In genomic region chr1:180256138-180256674, GRCm38 (mm10) we compare ENCODE assay signal across 8 mouse cellular contexts. TPM values are rescaled to one million over a fixed set of nuclear protein-coding genes. Genes with fewer than 3 reads are reported as not detected.
DNase-seq lines count a peak whose midpoint lies in the region; ATAC-seq and TF ChIP-seq lines count a peak whose summit lies in the region.

No protein-coding gene starts in this region.

- ATAC-seq in heart, embryonic 13.5 days (ENCODE audit: extremely low read depth, insufficient number of reproducible peaks, low FRiP score, low TSS enrichment), result peak; percentile 98
- ATAC-seq in liver, embryonic 12.5 days, result peak; percentile 88
- ATAC-seq in stomach, embryonic 15.5 days (ENCODE audit: insufficient read depth, low FRiP score, low read depth), result peak; percentile 94

- peak overlapping the region; percentile 94 for H3K4me2 ChIP-seq in heart, embryonic 13.5 days
- peak overlapping the region; percentile 98 for H3K4me2 ChIP-seq in liver, embryonic 12.5 days
- H3K4me2 ChIP-seq in stomach, embryonic 15.5 days, result peak overlapping the region; percentile 95

- peak overlapping the region; percentile 93 for H3K9ac ChIP-seq in heart, embryonic 13.5 days
- peak overlapping the region; percentile 84 for H3K9ac ChIP-seq in liver, embryonic 12.5 days
- H3K9ac ChIP-seq in stomach, embryonic 15.5 days, result peak overlapping the region; percentile 70

- peaks cover 89% of the 10 kb centered on the region for H3K4me1 ChIP-seq in erythroblast, embryonic 14.5 days (ENCODE audit: control insufficient read depth)
- peaks cover 35% of the 10 kb centered on the region for H3K4me1 ChIP-seq in heart, embryonic 13.5 days
- peaks cover 85% of the 10 kb centered on the region for H3K4me1 ChIP-seq in liver, embryonic 12.5 days
- 0 out of 2 replicates have a peak, but pooled peaks cover 10% of the 10 kb centered on the region for H3K4me1 ChIP-seq in stomach, embryonic 15.5 days

- DNase-seq in brain, embryonic 14.5 days (ENCODE audit: low read depth), result peak; percentile 95
- DNase-seq in kidney, postnatal 10 days, result peak; percentile 99
- peak; percentile 95 to 98 for DNase-seq in natural killer cell, adult 2 months (ENCODE audit: low spot score in 2 of 2)

- TF ChIP-seq CTCF in C2C12 (IDR thresholded peaks at IDR 0.05; ENCODE audit: control insufficient read depth, insufficient read depth, insufficient read length), result no peak
- no peak for TF ChIP-seq CTCF in brain, embryonic 14.5 days (IDR thresholded peaks at IDR 0.05; ENCODE audit: borderline replicate concordance, extremely low read depth, insufficient read depth, insufficient read length)

- no peaks in the 10 kb centered on the region for H3K9me3 ChIP-seq in erythroblast, embryonic 14.5 days (ENCODE audit: control insufficient read depth, low read length)
- H3K9me3 ChIP-seq in heart, embryonic 13.5 days, result no peaks in the 10 kb centered on the region
- no peaks in the 10 kb centered on the region for H3K9me3 ChIP-seq in liver, embryonic 12.5 days (replicated peaks)
- no peaks in the 10 kb centered on the region for H3K9me3 ChIP-seq in stomach, embryonic 15.5 days

- H3K27me3 ChIP-seq in C2C12 (ENCODE audit: control insufficient read depth, insufficient read depth, insufficient read length), result no peaks in the 10 kb centered on the region
- H3K27me3 ChIP-seq in erythroblast, embryonic 14.5 days (ENCODE audit: control insufficient read depth), result no peaks in the 10 kb centered on the region
- H3K27me3 ChIP-seq in heart, embryonic 13.5 days (replicated peaks), result peaks cover 7% of the 10 kb centered on the region; the same call in 1 of the 2 replicates
- no peaks in the 10 kb centered on the region for H3K27me3 ChIP-seq in liver, embryonic 12.5 days (replicated peaks)
- H3K27me3 ChIP-seq in stomach, embryonic 15.5 days (replicated peaks), result no peaks in the 10 kb centered on the region

- under 1% methylated on average over 39 of the region's 39 CpGs for WGBS in heart, embryonic 13.5 days
- WGBS in liver, embryonic 12.5 days (ENCODE audit: insufficient replicate concordance), result under 1% methylated on average over 39 of the region's 39 CpGs
- WGBS in stomach, embryonic 15.5 days, result under 1% methylated on average over 38 of the region's 39 CpGs

- H3K79me2 ChIP-seq in C2C12 (ENCODE audit: control insufficient read depth, insufficient read depth), result no peaks in the 10 kb centered on the region

- H3K4me3 ChIP-seq in C2C12 (ENCODE audit: insufficient read depth, poor library complexity, severe bottlenecking), result peak overlapping the region; percentile 45
- peak overlapping the region; percentile 71 for H3K4me3 ChIP-seq in erythroblast, embryonic 14.5 days (replicated peaks)
- peak overlapping the region; percentile 84 for H3K4me3 ChIP-seq in heart, embryonic 13.5 days
- H3K4me3 ChIP-seq in liver, embryonic 12.5 days, result peak overlapping the region; percentile 77
- H3K4me3 ChIP-seq in stomach, embryonic 15.5 days (replicated peaks), result peak overlapping the region; percentile 76

- no peaks in the 10 kb centered on the region for H3K36me3 ChIP-seq in C2C12 (ENCODE audit: control insufficient read depth, insufficient read depth)
- H3K36me3 ChIP-seq in erythroblast, embryonic 14.5 days (ENCODE audit: control insufficient read depth), result no peaks in the 10 kb centered on the region; the same call in 1 of the 2 replicates
- no peaks in the 10 kb centered on the region for H3K36me3 ChIP-seq in heart, embryonic 13.5 days
- no peaks in the 10 kb centered on the region for H3K36me3 ChIP-seq in liver, embryonic 12.5 days
- no peaks in the 10 kb centered on the region for H3K36me3 ChIP-seq in stomach, embryonic 15.5 days

- TF ChIP-seq POLR2A in brain, embryonic 14.5 days (IDR thresholded peaks at IDR 0.05; ENCODE audit: borderline replicate concordance, extremely low read depth, insufficient read depth, insufficient read length, poor library complexity, severe bottlenecking), result peak; percentile 30; the same call in 1 of the 2 replicates

- peak overlapping the region; percentile 73 for H3K27ac ChIP-seq in heart, embryonic 13.5 days (replicated peaks)
- H3K27ac ChIP-seq in liver, embryonic 12.5 days, result peak overlapping the region; percentile 83
- peak overlapping the region; percentile 85 for H3K27ac ChIP-seq in stomach, embryonic 15.5 days

- H3ac ChIP-seq in C2C12 (ENCODE audit: control insufficient read depth, insufficient read length, low read depth), result peak overlapping the region; percentile 58

- H3K79me3 ChIP-seq in C2C12 (ENCODE audit: low read depth), result no peaks in the 10 kb centered on the region

TF ChIP-seq in C2C12, 6 proteins besides CTCF, POLR2A, EP300 and RAD21:
- no peak for TF ChIP-seq MAX (IDR thresholded peaks at IDR 0.05)
- no peak for TF ChIP-seq MYOG (IDR thresholded peaks at IDR 0.05; ENCODE audit: control insufficient read depth, extremely low read depth, insufficient read length)

RNA-seq across cellular contexts. Expression of gene Psen2, which starts 7.0 kb away (rescaled TPM):
- 3.1 TPM for polyA plus RNA-seq in C2C12 (2012; fragmentation: generic; extraction: Trizol)
- polyA plus RNA-seq in brain, embryonic 14.5 days (2012; rRNA removed), result 17.9 and 19.6 TPM in 2 replicates
- polyA plus RNA-seq in erythroblast, embryonic 14.5 days (2012), result 0.46 and 0.60 TPM in 2 replicates
- polyA plus RNA-seq in heart, embryonic 13.5 days (2015; fragmentation: Nextera tagmentation; extraction: Ambion mirVana), result 15.8 and 17.3 TPM in 2 replicates
- polyA plus RNA-seq in liver, embryonic 12.5 days (2016; fragmentation: Nextera tagmentation; extraction: Ambion mirVana), result 20.9 and 21.3 TPM in 2 replicates
- polyA plus RNA-seq in stomach, embryonic 15.5 days (2015; fragmentation: Nextera tagmentation; extraction: Ambion mirVana), result 19.2 and 20.3 TPM in 2 replicates

RNA-seq across cellular contexts. Expression of gene Coq8a, which starts 56.8 kb away (rescaled TPM):
- polyA plus RNA-seq in C2C12 (2012; fragmentation: generic; extraction: Trizol), result 0.21 TPM
- polyA plus RNA-seq in brain, embryonic 14.5 days (2012; rRNA removed), result 2.9 and 3.2 TPM in 2 replicates
- 0.41 TPM in 2 replicates for polyA plus RNA-seq in erythroblast, embryonic 14.5 days (2012)
- polyA plus RNA-seq in heart, embryonic 13.5 days (2015; fragmentation: Nextera tagmentation; extraction: Ambion mirVana), result 26.3 and 28.3 TPM in 2 replicates
- polyA plus RNA-seq in liver, embryonic 12.5 days (2016; fragmentation: Nextera tagmentation; extraction: Ambion mirVana), result 5.0 and 7.8 TPM in 2 replicates
- 16.0 and 20.6 TPM in 2 replicates for polyA plus RNA-seq in stomach, embryonic 15.5 days (2015; fragmentation: Nextera tagmentation; extraction: Ambion mirVana)

Comparison
In these comparisons a context has a peak if more than half of its experiments do, and no peak if none do; other contexts are left out.
1. Peak in every context shown above with its lines: DNase-seq, ATAC-seq, H3K4me3 ChIP-seq and H3K27ac ChIP-seq.